Mouse (Mus musculus): ENCODE results near the gene Fam76a.

- TF ChIP-seq CTCF (IDR thresholded peaks at IDR 0.05; ENCODE audit: extremely low read depth, insufficient read depth, low read length) (no peak), POLR2A (IDR thresholded peaks at IDR 0.05; ENCODE audit: extremely low read depth, insufficient read depth, low read length) (no peak)
These were observed 18.8 kb upstream of the Fam76a start for GRCm38 (mm10) chr4:132941012-132941729.

Data from cortical plate, adult 2 months (tissue).